18 mouse cellular contexts compared by ENCODE assay signal in the genomic region with DNA sequence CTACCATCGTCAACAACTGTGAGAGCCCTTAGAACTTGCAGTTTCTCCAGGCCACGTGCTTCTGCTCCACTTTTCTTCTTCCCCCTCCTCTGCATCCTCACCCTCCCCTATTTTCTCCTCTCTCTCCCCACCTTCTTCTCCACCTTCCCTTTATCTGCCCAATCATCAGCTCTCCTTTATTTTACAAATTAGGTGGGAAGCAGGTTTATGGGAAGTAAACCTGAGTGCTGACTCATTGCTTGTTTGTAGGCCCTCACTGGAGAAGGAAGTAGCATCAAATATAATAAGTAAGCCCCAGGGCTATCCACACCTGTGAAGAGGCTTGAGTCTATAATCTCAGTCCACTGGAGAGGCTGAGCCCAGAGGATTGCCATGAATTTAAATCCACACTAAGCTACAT.
"Had no signal": no experiment of that assay in that cellular context is flagged by ENCODE, and none has a peak within 500 bp of the region (broad histone marks: within the 10 kb centered on the region; RNA-seq: fewer than 3 reads in every experiment).

No protein-coding gene starts in this region.

- DNase-seq: liver, postnatal 0 days; lung, adult 2 months; lung, postnatal 14 days; lung, postnatal 36 days; right cerebral cortex, postnatal 14 days; thymus, adult 2 months; thymus, postnatal 25 days; thymus, postnatal 4 days had no signal

- H3K4me1 ChIP-seq: lung, embryonic 15.5 days; megakaryocyte, embryonic 14.5 days; midbrain, embryonic 13.5 days; midbrain, embryonic 15.5 days; neural tube, embryonic 12.5 days; stomach, embryonic 15.5 days had no signal

- H3K9ac ChIP-seq: liver, postnatal 0 days; lung, embryonic 15.5 days; midbrain, embryonic 13.5 days; midbrain, embryonic 15.5 days; neural tube, embryonic 12.5 days; stomach, embryonic 15.5 days had no signal

- H3K9me3 ChIP-seq: lung, embryonic 15.5 days; megakaryocyte, embryonic 14.5 days; midbrain, embryonic 13.5 days; midbrain, embryonic 15.5 days; stomach, embryonic 15.5 days had no signal

- H3K27me3 ChIP-seq: lung, embryonic 15.5 days; megakaryocyte, embryonic 14.5 days; midbrain, embryonic 13.5 days; midbrain, embryonic 15.5 days; neural tube, embryonic 12.5 days; stomach, embryonic 15.5 days had no signal

- H3K27ac ChIP-seq: lung, embryonic 15.5 days; macrophage; midbrain, embryonic 13.5 days; midbrain, embryonic 15.5 days; neural tube, embryonic 12.5 days; stomach, embryonic 15.5 days; stomach, postnatal 0 days had no signal

- H3K4me3 ChIP-seq: lung, embryonic 15.5 days; megakaryocyte, embryonic 14.5 days; midbrain, embryonic 13.5 days; midbrain, embryonic 15.5 days; myocyte; neural tube, embryonic 12.5 days; stomach, embryonic 15.5 days had no signal

- ATAC-seq: liver, postnatal 0 days; lung, postnatal 0 days; midbrain, embryonic 13.5 days; midbrain, embryonic 15.5 days had no signal
